Mouse (Mus musculus) kidney, adult 2 months (tissue): ENCODE data around the gene Dhx40.

ENCODE experiments used
- CTCF ChIP-seq: fragments of 200-500 bp; conservative IDR thresholded peaks from 2 replicates; pipeline ENCODE4 v1.5.1; 2011; ENCODE audit warnings: low read depth, mild to moderate bottlenecking, control low read depth, low read length, moderate library complexity, mixed read lengths; ENCODE audit not compliant: insufficient read depth, insufficient read length
- POLR2A ChIP-seq: fragments of 200-500 bp; IDR thresholded peaks from one replicate; pipeline ENCODE4 v1.6.1; 2011; ENCODE audit warnings: low read depth, low read length, control low read depth

DNA sequence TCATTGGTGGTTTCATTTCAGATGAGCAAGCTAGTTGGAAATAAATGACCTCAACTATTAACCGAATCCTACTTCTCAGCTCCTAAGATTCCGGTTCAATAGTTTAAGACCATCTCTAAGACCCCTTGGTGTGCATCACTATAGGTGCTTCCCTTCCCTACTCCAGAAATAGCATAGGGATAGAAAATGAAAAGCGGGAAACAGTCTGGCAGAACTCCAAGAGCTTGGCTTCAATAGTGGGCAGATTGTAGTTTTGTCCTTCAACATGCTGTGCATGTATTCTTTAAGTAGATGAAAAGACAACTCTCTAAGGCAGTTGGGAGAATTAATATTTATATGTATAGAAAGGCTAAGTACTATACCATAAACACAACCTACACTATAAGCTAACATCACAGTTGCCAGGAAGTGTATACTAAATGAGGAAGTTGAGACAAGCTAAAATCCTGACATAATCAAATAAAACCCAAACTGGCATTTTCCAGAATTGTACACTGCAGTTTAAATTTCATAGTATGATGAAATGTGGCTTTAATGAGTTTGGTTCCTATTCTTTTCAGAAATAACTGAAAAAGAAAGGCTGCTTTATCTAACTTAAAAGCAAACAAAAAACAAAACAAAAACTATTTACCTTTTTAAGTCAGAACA lies 57.6 kb downstream of the Dhx40 start:
- TF ChIP-seq CTCF (no peak), POLR2A (no peak)
